Mouse (Mus musculus) urinary bladder, postnatal 36 days (tissue): ENCODE results near the gene Lcp1.

Experiments used
- DNase-seq, 2 experiments: peaks; one replicate each; pipeline ENCODE4 v3.0.0; 2022; ENCODE audit warnings: low spot score in 2 of 2, mixed read lengths in 1 of 2

Gene Lcp1

DNA sequence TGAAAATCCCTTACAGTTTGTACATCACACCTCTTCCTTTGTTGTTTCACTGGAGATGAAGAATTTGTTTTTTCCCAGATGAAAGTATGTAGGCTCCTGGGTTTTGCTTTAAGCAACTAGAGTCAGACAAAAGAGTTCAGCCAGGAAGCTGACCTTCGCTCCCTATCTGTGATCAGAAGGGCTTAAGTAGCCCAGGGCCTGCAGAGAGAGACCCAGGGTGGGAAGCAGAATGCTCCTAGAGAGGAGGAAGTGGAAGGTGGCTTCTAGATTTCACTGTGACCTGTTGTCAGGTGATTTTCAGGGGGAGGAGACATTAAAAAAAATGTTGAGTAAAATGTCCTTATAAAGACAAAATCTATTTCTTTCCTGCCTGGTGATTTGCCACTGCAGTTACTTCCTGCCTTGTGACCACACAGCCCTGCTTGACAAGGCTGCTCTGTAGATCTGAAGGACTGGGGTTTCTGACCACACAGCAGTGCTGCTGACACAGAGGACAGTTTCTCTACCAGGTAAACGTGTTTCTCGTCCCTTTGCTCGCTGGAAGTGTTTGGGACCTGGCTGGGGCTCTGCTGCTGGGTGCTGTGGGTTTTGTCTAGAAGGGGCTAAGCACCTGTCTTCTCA is 45.6 kb downstream of the Lcp1 start:
- DNase-seq, result no peak

DNA sequence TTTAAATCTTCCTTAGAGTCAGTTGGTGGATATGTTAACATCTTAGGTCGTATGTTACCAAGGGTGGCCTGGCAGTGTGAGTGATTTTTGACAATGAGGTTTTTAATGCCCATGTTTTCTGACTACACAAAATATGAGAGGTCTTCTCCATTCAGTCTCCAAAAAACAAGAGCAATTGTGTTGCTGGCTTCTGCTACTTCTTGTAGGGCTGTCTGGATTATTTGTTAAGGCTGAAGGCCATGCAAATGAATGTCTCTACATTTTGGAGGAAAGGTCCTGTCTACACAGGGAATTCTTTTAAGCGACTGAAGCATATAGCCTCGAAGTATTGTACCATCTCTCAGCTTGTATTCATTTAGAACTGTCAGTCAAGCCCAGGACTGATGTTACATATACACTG is 46.5 kb downstream of the Lcp1 start:
- no peak for DNase-seq

- DNase-seq, result no peak
These were observed 47.5 kb downstream of the Lcp1 start for GRCm38 (mm10) chr14:75178384-75178793.

- no peak for DNase-seq
These were observed 47.9 kb downstream of the Lcp1 start for GRCm38 (mm10) chr14:75178801-75179211.

GRCm38 (mm10) chr14:75179255-75179963 is 48.5 kb downstream of the Lcp1 start:
- no peak for DNase-seq

DNA sequence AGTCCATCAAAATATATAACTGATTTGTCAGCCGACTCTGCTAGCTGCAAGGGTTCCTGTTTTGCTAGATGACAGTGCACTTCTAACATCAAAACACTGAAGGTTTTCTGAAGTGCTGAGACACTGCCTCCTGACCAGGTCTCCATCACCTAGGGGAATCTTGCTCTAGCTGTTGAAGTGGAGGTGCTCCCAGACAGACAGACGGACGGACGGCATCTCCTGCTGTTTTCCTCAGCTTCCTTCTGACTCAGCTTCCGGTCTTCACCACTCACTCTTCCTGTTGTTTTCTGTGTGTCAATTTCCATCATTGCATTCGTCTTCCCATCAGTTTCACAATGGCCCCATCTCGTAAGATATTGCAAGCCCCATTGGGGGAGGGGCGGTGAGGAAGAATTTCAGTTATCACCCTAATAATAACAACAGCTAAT is 49.7 kb downstream of the Lcp1 start:
- DNase-seq, result no peak

DNA sequence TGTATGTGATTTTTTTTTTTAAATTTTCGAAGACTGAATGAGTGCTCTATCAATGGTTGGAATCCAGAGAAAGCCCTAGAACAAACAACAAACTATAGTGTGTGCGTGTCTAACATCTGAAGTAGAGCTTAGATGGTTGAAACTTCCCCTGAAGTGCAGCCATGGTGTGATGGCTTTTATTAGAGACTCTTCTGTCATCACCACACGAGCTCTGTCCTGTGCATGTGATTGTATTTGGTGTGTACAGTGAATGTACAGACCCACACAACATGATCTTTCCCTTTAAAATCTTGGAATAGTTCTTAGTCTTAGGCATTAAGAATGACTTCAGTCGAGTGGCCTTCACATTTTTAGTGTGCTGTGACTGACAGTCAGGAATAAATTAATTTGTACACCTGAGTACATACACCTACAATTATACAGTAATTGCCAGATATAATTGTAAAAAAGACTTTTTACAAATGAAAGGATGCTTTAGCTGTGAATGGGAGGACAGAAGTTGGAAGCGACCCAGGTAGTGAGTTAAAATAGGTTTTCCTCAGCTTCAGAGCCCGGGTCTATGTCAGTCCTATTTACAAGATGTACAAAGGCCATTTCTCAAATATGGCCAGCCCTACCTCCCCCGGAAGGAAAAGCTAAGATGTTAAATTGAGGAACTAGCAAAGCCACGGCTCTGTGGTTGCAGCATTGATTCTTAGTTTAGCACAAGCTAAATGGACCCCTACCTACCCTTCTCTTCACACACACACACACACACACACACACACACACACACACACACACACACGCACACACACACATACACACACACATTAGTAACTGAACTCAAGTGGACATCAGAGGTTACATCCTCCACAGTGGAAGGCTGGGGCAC is 50.4 kb downstream of the Lcp1 start:
- no peak for DNase-seq

- no peak for DNase-seq
These were observed 51.5 kb downstream of the Lcp1 start for GRCm38 (mm10) chr14:75182378-75182777.

GRCm38 (mm10) chr14:75182831-75183230 is 51.9 kb downstream of the Lcp1 start:
- no peak for DNase-seq

DNA sequence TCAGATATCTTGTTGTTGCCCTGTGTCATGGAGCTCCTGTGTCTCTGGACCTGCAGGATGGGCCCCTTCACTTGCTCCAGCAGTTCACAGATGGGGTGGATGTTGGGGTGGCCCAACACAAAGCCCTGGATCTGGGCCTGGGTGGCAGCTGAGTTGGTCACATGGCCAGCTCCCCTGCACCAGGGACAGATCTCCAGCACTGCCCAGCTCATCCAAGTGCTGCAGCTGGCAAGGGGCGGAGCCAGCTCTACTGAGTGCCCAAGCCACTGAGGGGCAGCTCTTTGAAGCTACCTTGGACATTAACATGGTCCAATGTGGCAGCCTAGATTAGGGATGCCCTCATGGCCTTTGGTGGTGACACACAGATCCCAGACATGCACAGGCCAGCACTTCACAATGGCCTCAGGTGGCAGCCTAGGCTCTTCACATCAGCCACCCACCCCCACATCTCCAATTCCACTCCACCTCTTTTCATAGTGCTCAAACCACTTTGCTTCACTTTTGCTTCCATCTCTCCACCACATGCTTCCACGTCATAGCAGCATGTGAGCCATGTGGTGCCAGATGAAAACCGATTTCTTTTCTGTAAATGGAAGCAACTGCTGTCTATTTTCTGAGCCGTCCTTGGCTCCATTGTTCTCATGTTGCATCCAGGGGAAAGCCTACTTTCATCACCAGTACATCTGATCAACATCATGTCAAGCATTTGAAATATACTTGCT is 53.3 kb downstream of the Lcp1 start:
- DNase-seq, result no peak

DNA sequence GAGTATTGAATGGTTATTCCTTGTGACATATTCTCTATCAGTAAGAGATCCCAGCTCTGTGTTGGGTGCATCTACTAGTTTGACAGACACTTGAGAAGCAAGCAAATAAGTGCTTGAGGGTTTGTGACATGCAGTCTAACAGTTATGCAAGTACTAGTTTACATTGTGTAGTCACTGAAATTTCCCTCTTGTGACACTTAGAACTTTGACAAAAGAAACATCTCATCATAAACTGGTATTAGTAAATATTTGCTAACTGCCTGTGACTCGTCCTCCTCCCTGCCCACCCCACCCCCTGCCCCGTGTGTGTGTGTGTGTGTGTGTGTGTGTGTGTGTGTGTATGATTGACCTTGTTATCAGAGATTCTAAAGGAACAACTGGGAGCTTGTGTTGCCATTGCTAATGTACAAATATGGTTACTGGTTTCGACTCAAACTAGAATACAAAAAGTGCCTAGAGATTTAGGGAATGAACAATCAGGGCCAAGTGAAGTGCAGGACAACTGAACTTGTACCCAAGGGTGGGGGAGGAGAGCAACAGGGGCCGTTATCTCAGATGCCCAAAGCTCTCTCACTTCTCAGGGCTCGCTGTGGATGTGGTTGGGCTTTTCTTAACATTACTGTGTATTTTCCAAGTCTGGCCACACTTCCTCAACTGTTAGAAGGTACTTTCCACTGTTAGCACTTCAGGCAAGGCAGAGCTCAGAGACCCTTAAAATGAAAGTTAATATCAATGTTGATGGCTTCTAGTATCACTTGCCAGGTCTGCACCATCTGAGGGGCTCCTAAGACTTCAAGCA is 55.1 kb downstream of the Lcp1 start:
- no peak for DNase-seq

- no peak for DNase-seq
These were observed 56.0 kb downstream of the Lcp1 start for GRCm38 (mm10) chr14:75186858-75187415.

DNA sequence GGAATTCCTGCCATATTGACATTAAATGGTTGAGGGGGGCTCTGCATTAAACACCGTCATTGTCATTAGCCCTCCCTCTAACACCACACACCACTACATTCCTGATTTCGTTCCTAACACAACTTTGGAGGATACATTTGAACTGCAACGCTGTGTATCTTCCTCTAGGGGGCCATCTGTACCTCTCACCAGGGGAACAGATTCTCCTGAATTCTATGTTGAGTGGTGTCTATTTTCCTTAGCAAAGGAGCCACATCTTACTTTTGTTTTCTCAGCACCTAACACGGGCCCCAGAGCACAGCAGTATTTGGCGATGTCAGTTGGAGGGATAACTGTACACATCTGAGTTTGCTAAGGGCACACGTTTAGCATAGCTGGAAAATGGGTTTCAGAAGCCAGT is 57.6 kb downstream of the Lcp1 start:
- no peak for DNase-seq

- no peak for DNase-seq
These were observed 58.1 kb downstream of the Lcp1 start for GRCm38 (mm10) chr14:75189031-75189430.

DNA sequence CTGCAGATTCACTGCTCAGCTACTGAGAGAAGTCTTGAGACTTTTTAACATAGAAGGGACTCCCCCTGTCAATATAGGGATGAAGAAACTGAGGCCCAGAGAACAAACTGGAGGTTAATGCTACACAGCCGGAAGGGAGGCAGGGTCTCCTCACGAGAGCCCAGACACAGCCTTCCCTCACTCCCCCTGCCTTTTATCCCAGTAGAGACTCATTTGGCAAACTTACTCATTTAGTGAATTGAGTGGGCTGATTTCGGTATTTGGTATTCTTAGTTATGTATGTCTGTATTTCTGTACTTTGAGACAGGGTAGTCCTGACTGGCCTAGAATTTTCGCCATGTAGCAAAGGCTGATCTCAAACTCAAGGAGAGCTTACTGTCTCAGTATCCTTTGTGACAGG is 59.8 kb downstream of the Lcp1 start:
- DNase-seq, result no peak

- no peak for DNase-seq
These were observed 61.5 kb downstream of the Lcp1 start for GRCm38 (mm10) chr14:75192427-75192826.

- DNase-seq, result no peak
These were observed 62.0 kb downstream of the Lcp1 start for GRCm38 (mm10) chr14:75192858-75193257.

- no peak for DNase-seq
These were observed 64.6 kb downstream of the Lcp1 start for GRCm38 (mm10) chr14:75195530-75195929.

DNA sequence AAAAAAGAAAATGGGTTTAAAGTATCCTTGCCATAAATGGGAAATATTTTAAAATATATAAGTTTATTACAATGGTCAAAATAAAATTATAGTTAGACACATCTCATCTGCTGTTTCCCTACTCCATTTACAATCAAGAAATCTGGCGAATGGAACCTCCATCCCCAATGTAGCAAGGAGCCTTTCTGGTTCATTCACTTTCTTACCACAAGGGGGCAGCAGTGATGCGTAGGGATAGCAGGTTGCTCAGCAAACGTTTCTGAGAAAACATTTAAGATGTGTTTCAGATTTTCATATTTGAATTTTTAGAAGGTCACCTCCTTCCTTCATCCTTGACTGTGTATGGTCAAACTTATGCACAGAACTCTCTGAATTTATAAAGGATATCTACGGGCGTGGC is 66.1 kb downstream of the Lcp1 start:
- peak in 1 of 2 experiments; percentile 20 for DNase-seq

GRCm38 (mm10) chr14:75197660-75198059 is 66.8 kb downstream of the Lcp1 start:
- no peak for DNase-seq
